Mouse (Mus musculus) liver, postnatal 0 days (tissue): ENCODE measurements around the gene Erf. TPM values are rescaled to one million over a fixed set of nuclear protein-coding genes. Genes with fewer than 3 reads are reported as not detected.
A peak's percentile ranks its signal among the peaks of the same experiment; 100 is the strongest.

ENCODE experiments used
- ATAC-seq: fragments of 200-750 bp; cut with Nextera tagmentation; 2 replicates; pipeline ENCODE4 v1.8.0; 2017; ENCODE audit warnings: mild to moderate bottlenecking, moderate library complexity
- DNase-seq: peaks from one replicate; pipeline ENCODE4 v3.0.0-alpha.2; 2016
- H3K27ac ChIP-seq: fragments of 300-500 bp; sonication (generic); 2 replicates; pipeline ENCODE4 v1.5.1; 2014; ENCODE audit warnings: antibody characterized with exemption, moderate library complexity, mild to moderate bottlenecking, low read depth
- H3K27me3 ChIP-seq: fragments of 300-500 bp; sonication (generic); 2 replicates; pipeline ENCODE4 v1.6.1; 2014; ENCODE audit warnings: low read length, control low read depth, mixed read lengths; ENCODE audit not compliant: insufficient read depth
- H3K36me3 ChIP-seq: fragments of 300-500 bp; sonication (generic); replicated peaks from 2 replicates; pipeline ENCODE4 v1.6.1; 2014; ENCODE audit warnings: mild to moderate bottlenecking, control low read depth, low read length, moderate library complexity, mixed read lengths; ENCODE audit not compliant: insufficient read depth
- H3K4me1 ChIP-seq: fragments of 300-500 bp; sonication (generic); 2 replicates; pipeline ENCODE4 v1.6.1; 2014; ENCODE audit warnings: antibody characterized with exemption, mild to moderate bottlenecking, control low read depth; ENCODE audit not compliant: insufficient read depth
- H3K4me2 ChIP-seq: fragments of 300-500 bp; sonication (generic); 2 replicates; pipeline ENCODE4 v1.6.1; 2014; ENCODE audit warnings: low read depth, mild to moderate bottlenecking, low read length, moderate library complexity, mixed read lengths
- H3K4me3 ChIP-seq: fragments of 300-500 bp; sonication (generic); 2 replicates; pipeline ENCODE4 v1.5.1; 2014; ENCODE audit warnings: low read depth, low read length
- H3K9ac ChIP-seq: fragments of 300-500 bp; sonication (generic); replicated peaks from 2 replicates; pipeline ENCODE4 v1.6.1; 2014; ENCODE audit warnings: mild to moderate bottlenecking, moderate library complexity
- H3K9me3 ChIP-seq: fragments of 300-500 bp; sonication (generic); 2 replicates; pipeline ENCODE4 v1.6.1; 2016; ENCODE audit warnings: mild to moderate bottlenecking, control low read depth, low read length, mixed read lengths
- CTCF ChIP-seq: sonication (generic); IDR thresholded peaks from 2 replicates; pipeline ENCODE4 v1.5.1; 2016; ENCODE audit warnings: antibody characterized with exemption, low read depth
- EP300 ChIP-seq: IDR thresholded peaks from 2 replicates; pipeline ENCODE4 v1.6.1; 2016; ENCODE audit warnings: antibody characterized with exemption, low read depth, mild to moderate bottlenecking
- WGBS: fragments of 180-500 bp; shearing (Covaris S2); extraction: QIAGEN DNeasy Blood & Tissue Kit; methylation state at CpG from one replicate; pipeline ENCODE4 v1.1.7; 2014; ENCODE audit not compliant: insufficient replicate concordance; 5-methylcytosine and 5-hydroxymethylcytosine counted together
- polyA plus RNA-seq: library from polyadenylated mRNA; unstranded; fragments of >200 nt; fragmentation: Nextera tagmentation; extraction: Ambion mirVana; gene quantifications from 2 replicates; pipeline ENCODE4 v1.2.1, GENCODE M21; 2015

Gene Erf
- polyA plus RNA-seq, 1 experiment from 2014 or later: 4.6 TPM

DNA sequence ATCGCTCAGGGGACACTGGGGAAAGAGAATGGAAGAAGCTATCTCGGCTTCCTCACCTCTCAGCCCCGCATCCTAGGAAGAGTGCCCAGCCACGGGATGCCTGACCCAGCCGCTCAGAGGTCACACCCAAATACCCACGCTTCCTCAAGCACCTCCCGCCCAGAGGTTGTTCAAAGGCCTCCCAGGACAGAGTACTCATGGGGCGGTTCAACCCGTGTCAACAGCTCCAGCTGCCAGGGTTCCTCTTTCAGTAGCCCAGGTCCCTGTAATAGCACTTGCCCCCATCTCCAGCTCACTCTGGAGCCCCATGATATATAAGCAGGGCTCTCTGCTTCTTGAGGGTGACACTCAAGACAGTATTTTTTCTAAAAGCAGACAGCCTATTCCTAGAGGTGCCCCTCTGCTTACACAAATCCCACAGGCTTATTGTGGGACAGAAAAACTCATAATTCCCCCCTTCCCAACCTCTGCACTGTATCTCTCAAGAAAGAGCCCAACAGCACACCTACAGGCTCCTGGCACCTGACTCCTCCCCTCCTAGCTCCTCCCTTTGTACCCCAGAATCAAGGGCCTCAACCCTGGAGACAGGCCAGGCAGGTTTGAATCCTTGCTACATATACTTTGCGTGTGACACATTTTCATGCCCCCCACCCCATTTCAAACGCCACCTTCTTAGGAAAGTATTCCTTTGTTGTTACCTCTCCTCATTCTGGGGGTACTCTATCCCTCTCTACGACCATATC is 32.7 kb downstream of the Erf start:
- no peak for TF ChIP-seq EP300
- TF ChIP-seq CTCF: no peak
- H3K27me3 ChIP-seq: no peaks in the 10 kb centered on the region
- peaks cover 42% of the 10 kb centered on the region for H3K36me3 ChIP-seq
- H3K4me3 ChIP-seq: peak overlapping the region; percentile 81
- DNase-seq (peak; percentile 59), ATAC-seq (no peak)
- peaks cover 34% of the 10 kb centered on the region for H3K4me1 ChIP-seq
- H3K9me3 ChIP-seq: no peaks in the 10 kb centered on the region
- H3K4me2 ChIP-seq: peak overlapping the region; percentile 91
- H3K9ac ChIP-seq: peak overlapping the region; percentile 94
- H3K27ac ChIP-seq: peak overlapping the region; percentile 96
- 40% methylated on average over 12 of the region's 12 CpGs for WGBS

DNA sequence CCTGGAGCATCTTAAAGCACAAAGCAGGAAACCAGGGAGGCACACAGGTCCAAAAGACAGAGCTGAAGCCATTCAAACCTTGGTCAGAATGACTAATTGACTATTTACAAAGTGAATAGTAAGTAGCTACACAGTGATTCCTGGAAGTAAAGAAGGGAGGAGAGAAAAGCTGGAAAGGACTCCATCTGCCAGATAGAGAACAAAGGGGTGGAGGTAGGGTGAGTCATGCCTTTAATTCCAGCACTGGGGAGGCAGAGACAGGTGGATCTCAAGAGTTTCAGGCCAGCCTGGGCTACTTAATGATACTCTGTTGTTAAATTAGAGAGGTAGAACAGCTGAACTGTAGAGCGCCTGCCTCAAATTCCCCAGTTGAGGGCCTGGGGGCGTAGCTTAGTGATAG is 36.4 kb downstream of the Erf start:
- no peak for TF ChIP-seq EP300
- TF ChIP-seq CTCF: no peak
- H3K27me3 ChIP-seq: no peaks in the 10 kb centered on the region
- DNase-seq (no peak), ATAC-seq (no peak)
- H3K4me2 ChIP-seq: no peak overlapping the region
- peaks cover 78% of the 10 kb centered on the region for H3K36me3 ChIP-seq
- no peak overlapping the region for H3K27ac ChIP-seq
- H3K9me3 ChIP-seq: no peaks in the 10 kb centered on the region
- WGBS: 98% methylated on average over 2 of the region's 2 CpGs
- no peak overlapping the region for H3K4me3 ChIP-seq
- H3K9ac ChIP-seq: no peak overlapping the region
- H3K4me1 ChIP-seq: peaks cover 23% of the 10 kb centered on the region

DNA sequence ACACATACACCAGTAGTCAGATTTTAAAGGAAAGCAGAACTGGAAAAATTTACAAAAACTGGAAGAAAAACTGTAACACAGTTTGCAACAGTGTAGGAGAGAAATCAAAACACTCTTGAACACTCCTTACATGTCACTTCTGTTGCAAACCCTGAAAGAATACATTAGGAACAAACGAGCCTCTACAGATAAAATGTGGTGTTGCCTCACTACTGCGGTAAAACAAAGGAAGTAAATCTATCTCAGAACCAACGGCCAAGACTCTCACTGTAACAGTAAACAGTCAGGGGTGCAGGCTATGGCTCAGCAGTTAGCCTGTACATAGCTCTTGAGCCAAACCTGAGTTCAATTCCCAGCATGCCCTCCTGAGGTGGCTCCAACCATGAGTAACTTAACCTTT is 37.5 kb downstream of the Erf start:
- ATAC-seq (no peak), DNase-seq (no peak)
- H3K4me2 ChIP-seq: peak overlapping the region; percentile 26; the same call in 1 of the 2 replicates
- TF ChIP-seq EP300 (peak; percentile 40; the same call in 1 of the 2 replicates), CTCF (no peak)
- H3K4me1 ChIP-seq: peaks cover 30% of the 10 kb centered on the region
- no peak overlapping the region for H3K9ac ChIP-seq
- H3K27me3 ChIP-seq: no peaks in the 10 kb centered on the region
- WGBS: 26% methylated on average over 3 of the region's 3 CpGs
- H3K9me3 ChIP-seq: no peaks in the 10 kb centered on the region
- peak overlapping the region; percentile 57; the same call in 1 of the 2 replicates for H3K27ac ChIP-seq
- H3K4me3 ChIP-seq: no peak overlapping the region
- peaks cover 89% of the 10 kb centered on the region for H3K36me3 ChIP-seq

DNA sequence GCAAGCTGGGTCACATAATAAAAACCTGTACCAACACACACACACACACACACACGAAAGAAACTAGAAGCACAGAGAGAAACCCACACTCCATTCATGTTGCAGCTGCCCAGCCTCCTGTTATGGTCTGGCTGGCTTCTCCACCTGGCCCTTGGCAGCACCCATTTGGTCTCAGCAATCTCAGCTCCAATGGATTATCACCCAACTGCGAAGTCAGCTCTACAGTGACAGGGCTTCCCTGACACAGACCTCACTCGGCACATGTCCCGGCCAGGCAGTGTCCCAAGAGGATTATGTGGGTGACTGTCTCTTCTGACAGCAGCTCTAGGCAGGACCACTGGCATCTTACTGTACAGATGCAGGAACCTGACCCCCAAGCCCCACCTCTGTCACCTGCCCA is 40.1 kb downstream of the Erf start:
- peak overlapping the region; percentile 62 for H3K4me2 ChIP-seq
- 87% methylated on average over 4 of the region's 4 CpGs for WGBS
- DNase-seq (no peak), ATAC-seq (no peak)
- TF ChIP-seq CTCF (no peak), EP300 (no peak)
- H3K9me3 ChIP-seq: no peaks in the 10 kb centered on the region
- H3K4me3 ChIP-seq: no peak overlapping the region
- H3K27me3 ChIP-seq: no peaks in the 10 kb centered on the region
- H3K4me1 ChIP-seq: peaks cover 31% of the 10 kb centered on the region
- no peak overlapping the region for H3K9ac ChIP-seq
- H3K27ac ChIP-seq: no peak overlapping the region
- H3K36me3 ChIP-seq: peaks cover 92% of the 10 kb centered on the region

DNA sequence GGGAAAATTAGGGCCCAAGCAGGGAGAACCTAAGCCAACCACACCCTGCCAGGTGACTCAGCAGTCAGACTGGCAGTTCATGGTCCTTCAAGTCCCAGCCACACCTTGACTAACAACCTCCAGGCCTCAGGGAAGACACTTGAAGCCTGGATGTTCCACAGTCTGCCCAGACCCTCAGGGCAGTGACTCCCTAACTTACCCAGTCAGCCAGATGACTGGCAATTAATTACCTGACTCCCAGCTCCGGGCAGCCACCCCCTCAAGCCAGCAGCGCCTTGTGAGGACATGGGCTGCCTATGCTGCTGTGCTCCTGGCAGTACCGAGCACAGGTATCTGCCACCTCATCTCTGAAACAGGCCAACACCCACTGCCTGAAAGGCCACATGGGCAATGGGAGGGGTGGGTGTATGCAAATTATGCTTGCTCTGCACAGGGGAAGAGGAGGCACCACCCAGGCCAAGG is 41.4 kb downstream of the Erf start:
- H3K4me2 ChIP-seq: peak overlapping the region; percentile 62
- H3K9ac ChIP-seq: peak overlapping the region; percentile 51
- no peaks in the 10 kb centered on the region for H3K27me3 ChIP-seq
- peaks cover 43% of the 10 kb centered on the region for H3K4me1 ChIP-seq
- H3K36me3 ChIP-seq: peaks cover 89% of the 10 kb centered on the region
- DNase-seq: peak; percentile 49
- TF ChIP-seq EP300: no peak
- no peak for TF ChIP-seq CTCF
- peak overlapping the region; percentile 78 for H3K27ac ChIP-seq
- WGBS: 49% methylated on average over 3 of the region's 3 CpGs
- ATAC-seq: peak; percentile 53
- H3K4me3 ChIP-seq: peak overlapping the region; percentile 13
- no peaks in the 10 kb centered on the region for H3K9me3 ChIP-seq

DNA sequence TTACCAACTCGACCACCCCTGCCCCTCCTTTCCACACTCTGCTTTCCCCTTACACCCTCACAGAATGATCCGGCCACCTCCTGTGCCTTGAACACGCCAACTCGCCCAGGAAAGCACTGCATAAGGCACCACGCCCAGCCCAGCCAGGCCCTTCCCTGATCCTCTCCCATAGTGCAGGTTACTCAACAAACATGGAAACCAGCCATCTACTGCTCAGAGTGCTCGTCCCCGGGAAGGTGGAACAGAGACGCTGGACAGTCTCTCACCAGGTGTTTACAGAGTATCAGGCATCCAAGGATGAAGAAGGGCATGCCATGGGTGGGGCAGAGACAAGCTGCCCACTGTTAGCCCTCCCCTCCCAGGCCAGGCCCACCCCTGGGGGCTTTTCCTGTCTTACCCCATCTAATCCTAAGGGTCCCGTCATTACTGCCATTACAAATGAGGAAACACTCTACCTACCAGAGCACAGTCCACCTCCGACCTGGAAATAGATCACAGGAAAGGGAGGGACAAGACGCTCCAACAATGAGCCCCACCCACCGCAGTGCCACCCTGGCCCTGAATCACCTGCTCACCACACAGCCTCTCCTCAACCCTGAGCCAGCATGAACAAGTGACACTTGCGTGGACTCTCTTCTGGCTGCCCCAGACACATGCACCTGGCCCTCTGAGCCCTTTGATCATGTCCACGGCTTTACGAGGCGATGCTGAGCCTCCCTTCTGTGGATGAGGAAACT is 44.3 kb downstream of the Erf start:
- WGBS: 72% methylated on average over 16 of the region's 16 CpGs
- ATAC-seq (peak; percentile 51), DNase-seq (no peak)
- H3K9me3 ChIP-seq: no peaks in the 10 kb centered on the region
- TF ChIP-seq EP300 (no peak), CTCF (no peak)
- no peak overlapping the region for H3K4me3 ChIP-seq
- H3K9ac ChIP-seq: peak overlapping the region; percentile 26; the same call in 1 of the 2 replicates
- peak overlapping the region; percentile 61 for H3K4me2 ChIP-seq
- H3K36me3 ChIP-seq: peaks cover 93% of the 10 kb centered on the region
- no peaks in the 10 kb centered on the region for H3K27me3 ChIP-seq
- peak overlapping the region; percentile 92 for H3K27ac ChIP-seq
- H3K4me1 ChIP-seq: peaks cover 43% of the 10 kb centered on the region
